Comparison of ENCODE assay signal across 21 mouse cellular contexts in the genomic region with DNA sequence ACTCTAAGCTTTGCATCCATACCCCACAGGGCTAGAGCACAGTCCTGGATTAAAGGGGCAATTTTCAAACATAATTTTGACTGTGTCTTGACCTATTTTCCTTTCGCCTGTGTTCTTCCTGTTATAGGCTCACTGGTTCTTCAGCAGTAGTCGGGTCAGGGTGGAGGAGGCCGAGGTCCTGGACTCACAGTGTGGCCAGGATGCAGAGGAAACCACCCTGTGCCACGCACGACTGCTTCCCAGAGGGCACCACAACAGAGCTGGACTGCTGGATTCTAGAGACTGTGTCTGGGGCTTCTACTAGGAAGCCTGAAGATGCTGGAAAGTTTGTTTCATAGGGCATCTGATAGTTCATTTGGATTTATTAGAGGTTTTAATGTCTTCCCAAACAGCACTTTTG.
DNase-seq lines count a peak whose midpoint lies in the region; ATAC-seq lines count a peak whose summit lies in the region.
"Had no signal": no experiment of that assay in that cellular context is flagged by ENCODE, and none has a peak within 500 bp of the region (broad histone marks: within the 10 kb centered on the region; RNA-seq: fewer than 3 reads in every experiment).

No protein-coding gene starts in this region.

- H3K9ac ChIP-seq in kidney, embryonic 16.5 days (replicated peaks; ENCODE audit: low read length): no peak overlapping the region
- H3K9ac ChIP-seq in limb, embryonic 11.5 days (ENCODE audit: low read length): no peak overlapping the region
- no peak overlapping the region for H3K9ac ChIP-seq in limb, embryonic 13.5 days
- H3K9ac ChIP-seq: embryonic facial prominence, embryonic 12.5 days; forebrain, embryonic 13.5 days; forebrain, embryonic 15.5 days had no signal

- H3K4me3 ChIP-seq in kidney, embryonic 16.5 days (ENCODE audit: low read length): no peak overlapping the region
- no peak overlapping the region for H3K4me3 ChIP-seq in limb, embryonic 11.5 days (ENCODE audit: low read depth, low read length)
- no peak overlapping the region for H3K4me3 ChIP-seq in limb, embryonic 10.5 days
- H3K4me3 ChIP-seq in limb, embryonic 13.5 days: no peak overlapping the region
- H3K4me3 ChIP-seq: embryonic facial prominence, embryonic 10.5 days; embryonic facial prominence, embryonic 12.5 days; forebrain, embryonic 13.5 days; forebrain, embryonic 15.5 days had no signal

- DNase-seq in kidney, adult 9 months: no peak
- DNase-seq in kidney, postnatal 14 days: peak; percentile 10
- no peak for DNase-seq in kidney, postnatal 25 days
- DNase-seq in limb, embryonic 11.5 days (ENCODE audit: low spot score): peak; percentile 56
- no peak for DNase-seq in limb, embryonic 10.5 days (ENCODE audit: low spot score)
- no peak for DNase-seq in T-cell, adult 2 months (ENCODE audit: low spot score)
- DNase-seq: adrenal gland, adult 8-10 months; adrenal gland, postnatal 14 days; adrenal gland, postnatal 36 days; cerebellum, adult 11-12 months; cerebellum, adult 2 months; cerebellum, adult 9-10 months; cerebellum, postnatal 10 days; cerebellum, postnatal 25 days had no signal

- H3K36me3 ChIP-seq in kidney, embryonic 16.5 days (ENCODE audit: insufficient read depth, low read length): no peaks in the 10 kb centered on the region
- no peaks in the 10 kb centered on the region for H3K36me3 ChIP-seq in limb, embryonic 11.5 days (ENCODE audit: control insufficient read depth, insufficient read depth, low read length)
- H3K36me3 ChIP-seq in limb, embryonic 10.5 days: no peaks in the 10 kb centered on the region
- H3K36me3 ChIP-seq in limb, embryonic 13.5 days: no peaks in the 10 kb centered on the region
- H3K36me3 ChIP-seq: embryonic facial prominence, embryonic 10.5 days; embryonic facial prominence, embryonic 12.5 days; forebrain, embryonic 15.5 days had no signal

- no peak overlapping the region for H3K4me2 ChIP-seq in kidney, embryonic 16.5 days (replicated peaks; ENCODE audit: low read depth, low read length)
- no peak overlapping the region for H3K4me2 ChIP-seq in limb, embryonic 11.5 days (ENCODE audit: low read depth, severe bottlenecking)
- H3K4me2 ChIP-seq in limb, embryonic 13.5 days (replicated peaks): peak overlapping the region; percentile 27; the same call in 1 of the 2 replicates
- H3K4me2 ChIP-seq: embryonic facial prominence, embryonic 12.5 days; forebrain, embryonic 13.5 days; forebrain, embryonic 15.5 days had no signal

- peaks cover 11% of the 10 kb centered on the region; the same call in 1 of the 2 replicates for H3K4me1 ChIP-seq in kidney, embryonic 16.5 days (ENCODE audit: insufficient read depth, low read length)
- H3K4me1 ChIP-seq in limb, embryonic 11.5 days (ENCODE audit: control insufficient read depth, insufficient read depth, low read length): peaks cover 7% of the 10 kb centered on the region; the same call in 1 of the 2 replicates
- peaks cover 31% of the 10 kb centered on the region for H3K4me1 ChIP-seq in limb, embryonic 10.5 days
- peaks cover 18% of the 10 kb centered on the region for H3K4me1 ChIP-seq in limb, embryonic 13.5 days

- ATAC-seq in kidney, embryonic 16.5 days (ENCODE audit: low FRiP score, low TSS enrichment): peak; percentile 75
- ATAC-seq in limb, embryonic 11.5 days (ENCODE audit: insufficient number of reproducible peaks, low FRiP score, low TSS enrichment, low read depth): no peak
- ATAC-seq in limb, embryonic 13.5 days (ENCODE audit: low FRiP score, low read depth): no peak
- ATAC-seq: activated CD4-positive, CD25-positive, alpha-beta regulatory T cell, adult 4 months; forebrain, embryonic 13.5 days; forebrain, embryonic 15.5 days had no signal

- no peaks in the 10 kb centered on the region for H3K9me3 ChIP-seq in kidney, embryonic 16.5 days (ENCODE audit: low read length)
- no peaks in the 10 kb centered on the region for H3K9me3 ChIP-seq in limb, embryonic 11.5 days (ENCODE audit: control insufficient read depth, low read length)
- H3K9me3 ChIP-seq in limb, embryonic 10.5 days (replicated peaks): no peaks in the 10 kb centered on the region
- H3K9me3 ChIP-seq in limb, embryonic 13.5 days: no peaks in the 10 kb centered on the region
- H3K9me3 ChIP-seq: embryonic facial prominence, embryonic 10.5 days; embryonic facial prominence, embryonic 12.5 days; forebrain, embryonic 13.5 days; forebrain, embryonic 15.5 days had no signal

- no peak overlapping the region for H3K27ac ChIP-seq in kidney, embryonic 16.5 days (ENCODE audit: low read length)
- H3K27ac ChIP-seq in limb, embryonic 11.5 days (replicated peaks; ENCODE audit: low read depth, low read length): no peak overlapping the region
- H3K27ac ChIP-seq in limb, embryonic 10.5 days: no peak overlapping the region
- H3K27ac ChIP-seq in limb, embryonic 13.5 days: no peak overlapping the region
- H3K27ac ChIP-seq: embryonic facial prominence, embryonic 10.5 days; embryonic facial prominence, embryonic 12.5 days; forebrain, embryonic 13.5 days; forebrain, embryonic 15.5 days had no signal

- 18% methylated on average over 5 of the region's 5 CpGs for WGBS in kidney, embryonic 16.5 days
- 26% methylated on average over 5 of the region's 5 CpGs for WGBS in limb, embryonic 11.5 days
- WGBS in limb, embryonic 10.5 days: 52% methylated on average over 5 of the region's 5 CpGs
- 18% methylated on average over 5 of the region's 5 CpGs for WGBS in limb, embryonic 13.5 days

- H3K27me3 ChIP-seq in kidney, embryonic 16.5 days (ENCODE audit: insufficient read depth, low read length): peaks cover 14% of the 10 kb centered on the region; the same call in 1 of the 2 replicates
- H3K27me3 ChIP-seq in limb, embryonic 11.5 days (ENCODE audit: control insufficient read depth, insufficient read depth, low read length): peaks cover 86% of the 10 kb centered on the region
- H3K27me3 ChIP-seq in limb, embryonic 10.5 days (ENCODE audit: low read depth, poor library complexity, severe bottlenecking): peaks cover 95% of the 10 kb centered on the region
- H3K27me3 ChIP-seq in limb, embryonic 13.5 days: peaks cover 100% of the 10 kb centered on the region
- H3K27me3 ChIP-seq: embryonic facial prominence, embryonic 12.5 days had no signal

Comparison
In these comparisons a context has a peak if more than half of its experiments do, and no peak if none do; other contexts are left out.
1. DNase-seq: peak in kidney, postnatal 14 days (single experiment) and limb, embryonic 11.5 days (single experiment); none in kidney, adult 9 months (single experiment), kidney, postnatal 25 days (0 of 2), limb, embryonic 10.5 days (single experiment) and T-cell, adult 2 months (single experiment).